Mouse (Mus musculus): ENCODE measurements around the gene Ctsz.

The Ctsz gene

GRCm38 (mm10) chr2:174438737-174439449 lies at the start of gene Ctsz:
TSS of gene Ctsz (minus strand) at chr2:174439039.
- DNase-seq, result peak; percentile 75

GRCm38 (mm10) chr2:174487005-174487404 lies 48.2 kb upstream of the Ctsz start:
- DNase-seq, result no peak

GRCm38 (mm10) chr2:174478746-174479145 lies 39.9 kb upstream of the Ctsz start:
- no peak for DNase-seq

GRCm38 (mm10) chr2:174477543-174478319 lies 38.9 kb upstream of the Ctsz start:
- DNase-seq, result no peak

- no peak for DNase-seq
These were observed 34.7 kb upstream of the Ctsz start for GRCm38 (mm10) chr2:174473550-174473927.

- DNase-seq, result peak; percentile 99
These were observed 34.1 kb upstream of the Ctsz start, which contains the start of gene Prelid3b for GRCm38 (mm10) chr2:174472818-174473549. TSS of gene Prelid3b (minus strand) at chr2:174473081.

- DNase-seq, result no peak
These were observed 33.6 kb upstream of the Ctsz start for GRCm38 (mm10) chr2:174472407-174472806.

GRCm38 (mm10) chr2:174470786-174471405 lies 32.1 kb upstream of the Ctsz start:
- no peak for DNase-seq

- DNase-seq, result no peak
These were observed 31.5 kb upstream of the Ctsz start for GRCm38 (mm10) chr2:174470333-174470732.

GRCm38 (mm10) chr2:174463789-174464523 lies 25.1 kb upstream of the Ctsz start, which contains the start of gene Atp5e:
TSS of gene Atp5e (minus strand) at chr2:174464105.
- peak; percentile 98 for DNase-seq

- peak; percentile 31 for DNase-seq
These were observed 24.5 kb upstream of the Ctsz start for GRCm38 (mm10) chr2:174463370-174463769.

- DNase-seq, result no peak
These were observed 20.5 kb upstream of the Ctsz start for GRCm38 (mm10) chr2:174459365-174459764.

- no peak for DNase-seq
These were observed 14.8 kb upstream of the Ctsz start for GRCm38 (mm10) chr2:174453681-174454080.

- DNase-seq, result no peak
These were observed 11.5 kb upstream of the Ctsz start, which contains the start of gene Tubb1 for GRCm38 (mm10) chr2:174450353-174450752. TSS of gene Tubb1 (plus strand) at chr2:174450695.

- DNase-seq, result no peak
These were observed 9.6 kb upstream of the Ctsz start for GRCm38 (mm10) chr2:174448405-174448804.

GRCm38 (mm10) chr2:174446905-174447304 lies 8.1 kb upstream of the Ctsz start:
- no peak for DNase-seq

- DNase-seq, result no peak
These were observed 7.7 kb upstream of the Ctsz start for GRCm38 (mm10) chr2:174446492-174446891.

- DNase-seq, result no peak
These were observed 6.2 kb upstream of the Ctsz start for GRCm38 (mm10) chr2:174445018-174445417.

- no peak for DNase-seq
These were observed 5.5 kb upstream of the Ctsz start for GRCm38 (mm10) chr2:174444359-174444758.

GRCm38 (mm10) chr2:174443046-174443445 lies 4.2 kb upstream of the Ctsz start:
- DNase-seq, result no peak

GRCm38 (mm10) chr2:174442460-174442859 lies 3.6 kb upstream of the Ctsz start:
- DNase-seq, result no peak

- no peak for DNase-seq
These were observed 3.1 kb upstream of the Ctsz start for GRCm38 (mm10) chr2:174441898-174442297.
